Comparison of ENCODE assay signal across 8 mouse cellular contexts in genomic region chr7:118855171-118855876, GRCm38 (mm10). TPM values are rescaled to one million over a fixed set of nuclear protein-coding genes. Genes with fewer than 3 reads are reported as not detected.
DNase-seq lines count a peak whose midpoint lies in the region; ATAC-seq lines count a peak whose summit lies in the region.

TSS of gene Iqck (plus strand) at chr7:118855752.

- ATAC-seq in common myeloid progenitor, adult 5-6 weeks (replicated peaks; ENCODE audit: low read depth, poor library complexity, severe bottlenecking): peak; percentile 91
- peak; percentile 85 for ATAC-seq in megakaryocyte progenitor cell, adult 5-6 weeks (replicated peaks; ENCODE audit: poor library complexity)

- DNase-seq in ZHBTc4 (ENCODE audit: low read depth, low spot score): peak; percentile 97
- peak; percentile 80 to 84 for DNase-seq in gastrocnemius, adult 8-10 months (ENCODE audit: low spot score in 2 of 2)
- DNase-seq in induced T-regulatory cell, adult 2 months (ENCODE audit: low read depth): peak; percentile 94
- peak; percentile 81 to 91 for DNase-seq in left cerebral cortex, adult 9 months (ENCODE audit: low spot score in 2 of 2)
- DNase-seq in right cerebral cortex, postnatal 14 days: peak; percentile 94
- DNase-seq in urinary bladder, postnatal 36 days (ENCODE audit: low spot score in 2 of 2): peak; percentile 91 to 92

RNA-seq across cellular contexts. Expression of gene Iqck, which starts in this region (rescaled TPM):
- 1.8 and 2.4 TPM in 2 replicates for total RNA-seq in common myeloid progenitor, adult 5-6 weeks (2017)
- total RNA-seq in gastrocnemius, adult 8-10 months (2022): under 1 TPM in 2 of 4 experiments, not detected in 2; 0.12 to 0.32 TPM
- 0.07 and 1.2 TPM in 2 replicates for total RNA-seq in megakaryocyte progenitor cell, adult 5-6 weeks (2015)
- 1.2 and 2.5 TPM in 2 replicates for total RNA-seq in megakaryocyte progenitor cell, adult 5-6 weeks (2017)

Comparison
In these comparisons a context has a peak if more than half of its experiments do, and no peak if none do; other contexts are left out.
1. Peak in every context shown above with its lines: DNase-seq and ATAC-seq.
2. Peak in DNase-seq in gastrocnemius, adult 8-10 months; RNA of the gene not detected or under 1 TPM.